In the genomic region with DNA sequence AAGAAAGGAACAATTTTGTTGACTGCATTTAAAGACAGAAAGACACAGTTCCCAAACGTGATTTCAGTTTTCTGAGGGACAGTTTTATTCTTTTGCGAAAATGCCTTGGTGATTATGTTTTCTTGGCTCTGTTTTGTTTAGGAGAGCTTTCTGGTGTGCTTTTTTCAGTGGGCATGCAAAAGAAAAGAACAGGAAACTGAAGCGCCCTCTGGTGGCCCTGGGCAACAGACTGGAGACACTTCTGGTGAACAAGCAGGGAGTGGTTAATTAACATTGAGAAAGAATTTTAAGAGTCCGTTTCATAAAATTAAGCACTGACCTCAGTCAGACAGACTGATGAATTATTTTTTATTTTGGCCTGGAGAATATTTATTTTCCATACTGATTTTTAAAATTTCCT, we compare ENCODE assay signal across 9 mouse cellular contexts. TPM values are rescaled to one million over a fixed set of nuclear protein-coding genes. Genes with fewer than 3 reads are reported as not detected.
DNase-seq lines count a peak whose midpoint lies in the region; ATAC-seq and TF ChIP-seq lines count a peak whose summit lies in the region.
"Had no signal": no experiment of that assay in that cellular context is flagged by ENCODE, and none has a peak within 500 bp of the region (broad histone marks: within the 10 kb centered on the region; RNA-seq: fewer than 3 reads in every experiment).

No protein-coding gene starts in this region.

- no peak overlapping the region for H3K4me2 ChIP-seq in forebrain, embryonic 13.5 days
- H3K4me2 ChIP-seq: limb, embryonic 13.5 days had no signal

- H3K36me3 ChIP-seq in forebrain, embryonic 10.5 days (replicated peaks), result no peaks in the 10 kb centered on the region
- no peaks in the 10 kb centered on the region for H3K36me3 ChIP-seq in forebrain, embryonic 13.5 days (ENCODE audit: poor library complexity, severe bottlenecking)
- H3K36me3 ChIP-seq: limb, embryonic 13.5 days had no signal

- no peak overlapping the region for H3K4me3 ChIP-seq in forebrain, embryonic 10.5 days
- H3K4me3 ChIP-seq in forebrain, embryonic 13.5 days, result no peak overlapping the region
- H3K4me3 ChIP-seq in embryonic fibroblast, embryonic 13.5 days (ENCODE audit: insufficient read depth, low read length), result no peak overlapping the region
- H3K4me3 ChIP-seq: limb, embryonic 13.5 days had no signal

- DNase-seq in forebrain, embryonic 10.5 days (ENCODE audit: extremely low spot score, low spot score), result peak; percentile 60
- DNase-seq in 416B (ENCODE audit: low read depth), result peak; percentile 74
- peak; percentile 69 for DNase-seq in adrenal gland, postnatal 25 days
- peak; percentile 8 for DNase-seq in large intestine, adult 2 months (ENCODE audit: low read depth, low spot score)
- DNase-seq in lung, postnatal 36 days, result peak; percentile 77
- peak; percentile 16 to 24 for DNase-seq in spleen, postnatal 36 days (ENCODE audit: low spot score in 2 of 2)

- no peak for TF ChIP-seq POLR2A in embryonic fibroblast, embryonic 13.5 days (IDR thresholded peaks at IDR 0.05; ENCODE audit: low read depth, low read length)

- no peak overlapping the region for H3K9ac ChIP-seq in forebrain, embryonic 13.5 days
- H3K9ac ChIP-seq: limb, embryonic 13.5 days had no signal

- H3K9me3 ChIP-seq in forebrain, embryonic 10.5 days, result no peaks in the 10 kb centered on the region
- no peaks in the 10 kb centered on the region for H3K9me3 ChIP-seq in forebrain, embryonic 13.5 days (replicated peaks)
- H3K9me3 ChIP-seq: limb, embryonic 13.5 days had no signal

- no peak for ATAC-seq in forebrain, embryonic 13.5 days

- peaks cover 6% of the 10 kb centered on the region; the same call in 1 of the 2 replicates for H3K4me1 ChIP-seq in forebrain, embryonic 10.5 days
- H3K4me1 ChIP-seq in forebrain, embryonic 13.5 days, result no peaks in the 10 kb centered on the region
- H3K4me1 ChIP-seq in embryonic fibroblast, embryonic 13.5 days (ENCODE audit: control insufficient read depth, insufficient read depth, low read length), result no peaks in the 10 kb centered on the region
- H3K4me1 ChIP-seq: limb, embryonic 13.5 days had no signal

- TF ChIP-seq CTCF in embryonic fibroblast, embryonic 13.5 days (IDR thresholded peaks at IDR 0.05; ENCODE audit: borderline replicate concordance, insufficient read depth, low read length), result 0 out of 2 replicates have a peak, but pooled peaks have one; percentile 19

- 37% methylated on average over 4 of the region's 4 CpGs for WGBS in forebrain, embryonic 10.5 days
- WGBS in forebrain, embryonic 13.5 days, result 37% methylated on average over 4 of the region's 4 CpGs
- WGBS in large intestine, adult 2 months, result 14% methylated on average over 4 of the region's 4 CpGs

- H3K27me3 ChIP-seq in forebrain, embryonic 10.5 days (ENCODE audit: poor library complexity, severe bottlenecking), result no peaks in the 10 kb centered on the region
- H3K27me3 ChIP-seq in forebrain, embryonic 13.5 days, result no peaks in the 10 kb centered on the region
- H3K27me3 ChIP-seq: limb, embryonic 13.5 days had no signal

- H3K27ac ChIP-seq in forebrain, embryonic 10.5 days, result no peak overlapping the region
- no peak overlapping the region for H3K27ac ChIP-seq in forebrain, embryonic 13.5 days
- no peak overlapping the region for H3K27ac ChIP-seq in embryonic fibroblast, embryonic 13.5 days (ENCODE audit: insufficient read depth, low read length)
- H3K27ac ChIP-seq: limb, embryonic 13.5 days had no signal

RNA-seq across cellular contexts. Expression of gene Neil3, which starts 25.1 kb away (rescaled TPM):
- polyA plus RNA-seq in forebrain, embryonic 10.5 days (2016; fragmentation: Nextera tagmentation; extraction: Ambion mirVana), result 25.9 and 27.9 TPM in 2 replicates
- 27.5 and 28.7 TPM in 2 replicates for polyA plus RNA-seq in forebrain, embryonic 13.5 days (2015; fragmentation: Nextera tagmentation; extraction: Ambion mirVana)
- total RNA-seq in adrenal gland, postnatal 25 days (2021), result 2.6 and 3.8 TPM in 2 replicates
- polyA plus RNA-seq in embryonic fibroblast, embryonic 13.5 days (2011; ENCODE audit: insufficient read length, low read depth, missing spikeins), result 7.7 and 13.3 TPM in 2 replicates
- 2.1 and 3.0 TPM in 2 replicates for polyA plus RNA-seq in large intestine, adult 2 months (2012; rRNA removed)

Comparison
In these comparisons a context has a peak if more than half of its experiments do, and no peak if none do; other contexts are left out.
1. DNase-seq: peak in every context shown above with its lines; median percentile 77 in lung, postnatal 36 days; 74 in 416B; 69 in adrenal gland, postnatal 25 days; 60 in forebrain, embryonic 10.5 days; 20 in spleen, postnatal 36 days; 8 in large intestine, adult 2 months.